Mouse (Mus musculus): ENCODE measurements at regions not wholly inside any gene's neighbourhood (a gene's known extent, or its start where the extent isn't known, plus 50 kb on each side); places are given as distances from the start of the nearest gene placed in this dataset.

DNA sequence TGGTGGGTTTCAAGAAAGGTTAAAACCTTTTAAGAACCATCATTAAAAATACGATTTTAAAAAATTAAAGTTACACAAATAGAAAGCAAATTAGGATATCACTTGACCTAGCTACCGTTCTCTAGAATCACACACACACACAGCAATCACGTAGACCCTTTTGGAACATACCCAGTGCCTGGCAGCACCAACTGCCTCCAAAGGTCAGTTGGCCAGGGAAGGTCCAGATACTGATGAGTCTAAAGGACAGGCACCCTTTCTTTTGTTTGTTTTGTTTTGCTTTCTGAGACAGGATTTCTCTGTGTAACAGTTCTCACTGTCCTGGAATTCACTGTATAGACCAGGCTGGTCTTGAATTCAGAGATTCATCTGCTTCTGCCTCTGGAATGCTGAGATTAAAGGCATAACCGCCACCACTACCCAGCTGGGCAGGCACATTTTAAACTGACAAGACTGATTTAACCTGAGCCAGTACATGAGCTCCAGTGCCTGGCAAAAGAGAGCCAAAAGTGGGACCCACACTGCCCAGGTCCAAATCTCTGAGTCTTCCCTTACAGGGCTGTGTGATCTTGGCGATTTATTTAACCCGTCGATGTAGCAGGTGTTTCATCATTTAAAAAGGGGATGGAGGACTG is 353.0 kb downstream of the Pmp22 start:
- DNase-seq (ENCODE audit: low read depth, low spot score) = no peak

DNA sequence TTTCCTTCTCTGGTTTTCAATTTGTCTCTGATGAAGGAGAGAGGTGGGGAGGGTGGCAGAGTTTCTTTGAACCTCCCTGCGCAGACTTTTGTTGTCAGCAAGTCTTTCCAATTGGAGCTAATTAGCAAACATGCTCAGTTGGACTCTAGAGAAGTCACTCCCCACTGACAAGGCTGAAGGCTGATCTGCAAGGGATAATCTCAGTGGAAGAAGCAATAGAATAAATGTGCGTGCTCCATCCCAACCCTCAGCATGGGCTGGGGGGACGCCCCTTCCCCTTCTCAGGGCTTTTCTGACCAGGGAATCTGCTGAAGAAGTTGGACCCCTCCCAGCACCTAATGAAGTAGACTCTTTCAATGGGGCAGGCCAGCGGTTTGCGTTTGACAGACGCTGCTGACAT is 353.8 kb downstream of the Pmp22 start:
- DNase-seq (ENCODE audit: low read depth, low spot score) = no peak

- DNase-seq (ENCODE audit: low read depth, low spot score) = no peak
Measured at GRCm38 (mm10) chr11:63487203-63487602, 358.4 kb downstream of the Pmp22 start.

DNA sequence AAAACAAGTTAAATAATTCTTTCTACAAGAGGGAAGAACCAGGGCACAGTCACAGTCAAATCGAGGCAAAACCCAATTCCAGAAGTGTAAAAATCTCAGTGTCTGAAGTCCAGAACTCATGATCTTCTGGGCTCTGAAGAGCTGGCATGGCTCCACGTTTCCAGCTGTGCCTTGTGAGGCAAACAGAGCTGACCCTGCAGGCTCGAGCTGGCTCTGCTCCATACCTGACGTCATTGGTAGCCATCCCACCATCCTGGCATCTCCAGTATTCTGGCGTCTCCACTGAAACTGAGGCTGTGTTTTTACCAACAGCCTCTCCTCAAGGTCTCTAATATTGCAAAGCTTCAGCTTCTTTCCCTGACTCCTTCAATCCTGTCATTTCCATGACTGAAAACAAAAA is 373.4 kb downstream of the Pmp22 start:
- peak; percentile 19 for DNase-seq (ENCODE audit: low read depth, low spot score)

GRCm38 (mm10) chr11:63507387-63507786 is 378.6 kb downstream of the Pmp22 start:
- DNase-seq (ENCODE audit: low read depth, low spot score) = no peak

DNA sequence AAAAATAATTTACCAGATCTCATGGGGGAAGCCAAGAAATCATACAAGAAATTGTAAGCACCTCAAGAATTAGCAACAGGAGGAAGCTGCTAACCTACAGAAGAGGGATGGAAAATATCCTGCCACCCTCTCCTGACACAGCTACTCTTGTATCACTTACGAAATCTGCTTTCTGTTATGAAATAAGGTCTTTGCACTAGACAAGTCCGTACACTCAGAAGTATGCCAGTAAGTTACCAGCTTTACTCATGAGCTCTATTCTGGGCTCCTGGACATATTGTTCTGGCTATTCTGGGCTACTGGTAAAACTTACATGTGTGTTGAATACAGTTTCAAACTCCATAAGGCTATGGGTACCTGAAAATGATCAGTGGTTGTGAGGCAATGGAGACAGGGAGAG is 379.9 kb downstream of the Pmp22 start:
- DNase-seq (ENCODE audit: low read depth, low spot score) = no peak

- DNase-seq (ENCODE audit: low read depth, low spot score) = no peak
Measured at GRCm38 (mm10) chr11:63510611-63511010, 381.8 kb downstream of the Pmp22 start.

DNA sequence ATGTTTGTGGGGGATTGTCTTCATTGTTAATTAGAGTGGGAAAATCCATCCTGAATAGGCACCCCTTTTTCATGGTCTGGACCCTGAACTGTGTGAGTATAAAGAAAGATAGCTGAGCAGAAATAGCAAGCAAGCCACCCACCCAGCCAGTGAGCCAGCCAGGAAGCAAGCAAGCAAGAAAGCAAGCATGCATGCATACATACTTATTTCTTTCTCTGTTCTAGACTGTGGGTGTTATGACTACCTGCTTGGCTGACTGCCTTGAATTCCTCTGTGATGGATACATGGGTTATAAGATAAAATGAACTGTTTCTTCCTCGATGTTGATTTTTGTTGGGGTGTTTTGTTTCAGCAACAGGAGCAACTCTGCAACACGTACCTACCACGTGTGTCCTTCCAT is 385.8 kb downstream of the Pmp22 start:
- no peak for DNase-seq (ENCODE audit: low read depth, low spot score)

DNA sequence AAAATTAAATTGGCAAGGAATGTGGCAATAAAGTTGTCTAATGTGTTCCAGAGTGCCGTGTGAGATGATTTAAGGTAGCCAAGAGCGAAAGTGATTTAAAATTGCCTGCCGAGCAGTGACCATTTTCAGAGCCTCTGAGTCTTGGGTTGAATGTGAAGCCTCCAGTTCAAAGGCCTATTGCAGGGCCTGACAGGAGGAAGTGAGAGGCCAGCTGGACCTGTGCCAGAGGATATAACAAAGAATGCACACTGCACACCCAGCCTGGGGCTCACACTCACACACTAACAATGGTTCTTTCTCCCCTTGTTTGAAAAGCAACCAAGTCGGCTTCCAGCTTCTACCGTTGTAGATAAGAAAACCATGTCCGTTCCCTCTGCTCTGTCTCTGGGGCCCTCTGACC is 390.1 kb downstream of the Pmp22 start:
- peak; percentile 3 for DNase-seq (ENCODE audit: low read depth, low spot score)

GRCm38 (mm10) chr11:63524254-63524653 is 395.5 kb downstream of the Pmp22 start:
- no peak for DNase-seq (ENCODE audit: low read depth, low spot score)

GRCm38 (mm10) chr11:63525431-63525830 is 396.6 kb downstream of the Pmp22 start:
- DNase-seq (ENCODE audit: low read depth, low spot score) = no peak

- no peak for DNase-seq (ENCODE audit: low read depth, low spot score)
Measured at GRCm38 (mm10) chr11:63525956-63526355, 396.1 kb downstream of the Hs3st3b1 start.

DNA sequence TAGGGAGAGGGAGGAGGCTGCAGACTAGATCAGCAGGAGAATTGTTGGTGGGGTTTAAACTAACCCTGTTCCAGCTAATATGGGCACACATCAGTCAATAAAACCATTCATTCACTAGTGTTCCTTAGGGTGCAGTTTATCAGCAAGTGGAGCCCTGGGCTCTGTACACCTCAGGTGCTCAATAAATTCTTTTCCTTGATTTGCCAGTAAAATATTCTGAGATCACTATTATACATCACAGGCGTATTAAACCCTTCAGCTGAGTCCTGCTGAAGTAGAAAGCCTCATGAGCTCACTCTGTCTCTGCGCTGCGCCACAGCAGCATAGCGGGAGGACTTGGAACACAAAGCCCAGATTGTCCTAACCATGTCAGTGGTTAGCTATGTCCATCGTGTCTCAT is 389.3 kb downstream of the Hs3st3b1 start:
- DNase-seq (ENCODE audit: low read depth, low spot score) = no peak

DNA sequence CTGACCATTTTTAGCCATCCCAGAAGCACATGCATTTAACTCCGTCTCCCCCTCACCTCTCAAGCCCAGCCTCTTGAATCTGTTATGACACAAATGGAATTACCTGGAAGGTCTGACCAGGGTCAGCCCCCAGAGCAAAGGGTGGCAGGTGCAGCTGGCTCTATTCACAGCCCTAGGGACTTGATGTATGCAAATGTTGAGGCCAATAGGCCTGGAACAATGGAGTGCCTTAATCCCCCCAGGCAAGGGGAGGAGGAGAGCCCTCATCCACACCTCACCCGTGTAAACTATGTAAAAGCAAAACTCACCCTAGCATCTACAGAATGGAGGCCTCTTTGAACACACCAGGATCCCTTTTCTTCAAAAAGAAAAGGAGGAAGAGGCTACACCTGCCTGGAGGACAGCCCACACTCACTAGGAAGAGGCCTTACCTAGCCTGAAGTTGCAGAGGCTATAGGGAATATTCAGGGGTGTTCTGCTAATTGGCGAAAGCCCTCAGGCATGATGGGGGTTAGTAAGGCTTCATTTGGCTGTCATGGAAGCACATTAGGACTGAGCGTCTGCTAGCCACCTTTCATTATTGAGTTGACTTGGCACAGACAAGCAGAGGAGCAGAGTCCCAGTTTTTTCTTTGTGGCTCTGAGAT is 388.4 kb downstream of the Hs3st3b1 start:
- no peak for DNase-seq (ENCODE audit: low read depth, low spot score)

DNA sequence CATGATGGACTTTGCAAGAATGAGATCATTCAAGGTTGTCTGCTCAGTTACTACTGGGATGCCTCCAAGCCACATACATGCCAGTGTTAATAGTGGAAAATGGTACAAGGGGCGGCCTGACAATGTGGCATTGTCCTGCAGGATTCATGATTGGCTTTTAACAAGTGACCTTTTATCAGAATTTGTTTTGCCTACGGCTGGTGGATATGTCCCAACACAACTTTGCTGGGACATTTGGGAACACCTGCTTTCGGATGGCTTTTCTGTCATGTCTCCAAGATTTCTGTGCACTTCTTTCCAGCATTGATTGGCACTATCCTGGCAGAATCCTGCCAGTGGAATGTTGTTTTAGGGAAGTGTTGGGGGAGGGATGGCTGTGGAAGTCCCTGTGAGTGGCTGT is 384.4 kb downstream of the Hs3st3b1 start:
- DNase-seq (ENCODE audit: low read depth, low spot score) = no peak

- DNase-seq (ENCODE audit: low read depth, low spot score) = no peak
Measured at GRCm38 (mm10) chr11:63543971-63544696, 378.0 kb downstream of the Hs3st3b1 start.

GRCm38 (mm10) chr11:63545516-63545915 is 376.6 kb downstream of the Hs3st3b1 start:
- no peak for DNase-seq (ENCODE audit: low read depth, low spot score)

GRCm38 (mm10) chr11:63560466-63560865 is 361.6 kb downstream of the Hs3st3b1 start:
- no peak for DNase-seq (ENCODE audit: low read depth, low spot score)

GRCm38 (mm10) chr11:63562696-63563095 is 359.4 kb downstream of the Hs3st3b1 start:
- DNase-seq (ENCODE audit: low read depth, low spot score) = no peak

DNA sequence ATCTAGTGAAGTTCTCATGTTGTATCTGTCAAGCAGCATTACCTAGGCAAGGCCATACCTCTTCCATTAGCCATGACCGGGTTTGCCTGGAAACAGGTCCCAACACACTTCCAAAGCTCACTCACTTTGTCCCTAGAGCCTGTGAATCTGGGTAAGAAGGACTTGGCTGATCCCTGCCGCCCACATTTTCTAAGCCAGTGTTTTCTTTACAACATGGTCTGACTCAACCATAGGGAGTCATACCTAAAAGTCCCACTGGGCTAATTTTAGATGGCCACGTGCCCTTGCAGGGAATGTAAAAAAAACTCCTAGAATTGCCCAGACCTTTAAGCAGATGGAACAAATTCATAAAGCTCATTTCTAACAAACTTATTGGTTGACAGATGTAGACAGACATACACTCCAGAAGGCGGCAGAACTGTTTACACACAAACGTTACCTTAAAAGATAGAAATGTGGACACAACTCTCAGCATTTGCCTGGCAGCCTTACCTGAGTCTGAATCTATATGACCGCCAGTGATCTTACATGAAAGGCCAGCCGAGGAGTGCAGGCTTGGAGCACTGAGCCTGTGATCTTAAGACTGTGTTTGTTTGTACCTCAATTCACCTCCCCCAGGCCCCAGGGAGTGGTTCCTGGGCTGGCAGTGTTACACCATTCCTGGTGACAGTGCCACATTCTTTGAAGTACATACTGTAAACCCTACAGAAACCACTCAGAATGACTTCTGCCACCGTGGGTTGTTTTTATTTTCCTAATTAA is 356.4 kb downstream of the Hs3st3b1 start:
- no peak for DNase-seq (ENCODE audit: low read depth, low spot score)

DNA sequence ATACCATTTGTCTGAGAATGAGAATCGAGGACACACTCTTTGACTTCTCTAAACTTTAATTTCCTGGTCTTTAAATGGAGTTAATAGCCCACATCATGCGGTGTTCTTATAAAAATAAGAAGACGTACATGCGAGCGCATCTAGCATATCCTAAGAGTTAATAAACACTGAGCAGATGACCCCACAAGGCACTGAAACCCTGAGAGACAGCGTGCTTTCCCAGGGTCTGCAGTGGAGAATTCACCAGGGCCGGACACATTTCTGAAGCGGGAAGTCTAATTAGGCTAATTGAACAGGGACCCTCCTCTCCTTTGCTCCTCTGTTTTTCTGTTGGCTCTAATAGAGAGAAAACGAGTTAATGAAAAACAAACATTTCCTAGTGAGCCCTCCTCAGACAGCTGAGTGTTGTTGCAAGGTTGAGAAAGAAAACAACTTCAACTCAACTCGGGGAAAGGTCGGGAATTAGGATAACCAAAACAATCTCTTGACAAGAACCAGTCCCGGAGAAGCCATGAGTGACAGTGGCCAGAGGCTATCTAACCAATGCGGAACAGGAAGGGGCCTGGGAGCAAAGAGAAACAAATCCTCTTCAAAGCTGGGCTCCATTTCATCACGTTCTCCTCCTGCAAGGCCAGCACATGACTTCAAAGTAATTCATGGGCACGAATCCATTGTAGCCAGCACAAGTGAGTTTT is 352.2 kb downstream of the Hs3st3b1 start:
- DNase-seq (ENCODE audit: low read depth, low spot score) = no peak

DNA sequence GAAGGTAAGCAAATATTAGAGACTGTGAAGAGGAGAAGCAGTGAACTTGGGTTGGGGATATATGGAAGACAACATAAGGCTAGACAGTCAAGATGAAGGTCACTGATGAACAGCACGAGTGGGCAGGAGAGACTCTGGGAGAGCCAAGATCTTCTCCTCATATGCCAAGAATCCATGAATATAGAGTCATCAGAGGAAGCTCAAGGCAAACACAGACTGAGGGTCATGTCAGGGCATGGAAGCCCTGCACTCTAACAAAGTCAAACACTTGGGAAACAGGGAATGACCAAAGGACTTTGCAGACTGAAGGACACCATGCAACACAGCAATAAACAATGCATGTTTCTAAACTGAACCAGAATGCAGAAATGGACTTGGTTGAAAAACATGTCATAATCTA is 351.4 kb downstream of the Hs3st3b1 start:
- no peak for DNase-seq (ENCODE audit: low read depth, low spot score)
